Mouse (Mus musculus) heart, embryonic 14.5 days (tissue): ENCODE measurements around the gene Camta1. TPM values are rescaled to one million over a fixed set of nuclear protein-coding genes. Genes with fewer than 3 reads are reported as not detected.
"Not testable (repeated sequence)": the region's sequence is repeated elsewhere in the genome, so short reads cannot be mapped to it uniquely, and the experiment has no call there.

Source experiments
- ATAC-seq: fragments of 200-750 bp; cut with Nextera tagmentation; 2 replicates; pipeline ENCODE4 v1.8.0; 2017; ENCODE audit warnings: low read depth, moderate TSS enrichment; ENCODE audit not compliant: insufficient number of reproducible peaks, insufficient read depth, low FRiP score
- H3K27ac ChIP-seq, 2 experiments: fragments of 200-500 bp in 1 of 2; fragments of 300-500 bp in 1 of 2; sonication (generic) in 1 of 2; replicated peaks in 1 of 2; 2 replicates each; pipeline ENCODE4 v1.5.1; 2012 to 2014; ENCODE audit warnings: low read depth in 2 of 2, low read length in 2 of 2, control low read depth in 1 of 2, mild to moderate bottlenecking in 1 of 2, mixed read lengths in 1 of 2; ENCODE audit not compliant: control insufficient read depth in 1 of 2, insufficient read depth in 1 of 2
- H3K27me3 ChIP-seq: fragments of 300-500 bp; sonication (generic); 2 replicates; pipeline ENCODE4 v1.6.1; 2014; ENCODE audit warnings: mild to moderate bottlenecking, low read length, control low read depth; ENCODE audit not compliant: control insufficient read depth, insufficient read depth
- H3K36me3 ChIP-seq: fragments of 300-500 bp; sonication (generic); 2 replicates; pipeline ENCODE4 v1.6.1; 2014; ENCODE audit warnings: mild to moderate bottlenecking, control low read depth, low read length, mixed read lengths; ENCODE audit not compliant: control insufficient read depth, insufficient read depth
- H3K4me1 ChIP-seq, 2 experiments: fragments of 200-500 bp in 1 of 2; fragments of 300-500 bp in 1 of 2; sonication (generic) in 1 of 2; 2 replicates each; pipeline ENCODE4 v1.6.1; 2012 to 2014; ENCODE audit warnings: low read length in 2 of 2, control low read depth in 1 of 2, mixed read lengths in 1 of 2; ENCODE audit not compliant: control insufficient read depth in 2 of 2, insufficient read depth in 2 of 2
- H3K4me2 ChIP-seq: fragments of 300-500 bp; sonication (generic); 2 replicates; pipeline ENCODE4 v1.6.1; 2014; ENCODE audit warnings: mild to moderate bottlenecking, low read length
- H3K4me3 ChIP-seq, 2 experiments: fragments of 200-500 bp in 1 of 2; fragments of 300-500 bp in 1 of 2; sonication (generic) in 1 of 2; 2 replicates each; pipeline ENCODE4 v1.5.1; 2012 to 2014; ENCODE audit warnings: low read length in 2 of 2, mild to moderate bottlenecking in 2 of 2, control low read depth in 1 of 2, low read depth in 1 of 2, moderate library complexity in 1 of 2; ENCODE audit not compliant: control insufficient read depth in 1 of 2, insufficient read depth in 1 of 2
- H3K9ac ChIP-seq: fragments of 300-500 bp; sonication (generic); 2 replicates; pipeline ENCODE4 v1.6.1; 2014; ENCODE audit warnings: mild to moderate bottlenecking, low read length
- H3K9me3 ChIP-seq: fragments of 300-500 bp; sonication (generic); 2 replicates; pipeline ENCODE4 v1.6.1; 2016; ENCODE audit warnings: low read length, control low read depth; ENCODE audit not compliant: control insufficient read depth
- WGBS: fragments of 180-500 bp; shearing (Covaris S2); extraction: QIAGEN DNeasy Blood & Tissue Kit; methylation state at CpG from one replicate; pipeline ENCODE4 v1.1.7; 2014; 5-methylcytosine and 5-hydroxymethylcytosine counted together
- polyA plus RNA-seq: library from polyadenylated mRNA; unstranded; fragments of >200 nt; fragmentation: Nextera tagmentation; extraction: Ambion mirVana; gene quantifications from 2 replicates; pipeline ENCODE4 v1.2.1, GENCODE M21; 2014

Gene Camta1
- polyA plus RNA-seq, 1 experiment from 2014 or later = 150 TPM

DNA sequence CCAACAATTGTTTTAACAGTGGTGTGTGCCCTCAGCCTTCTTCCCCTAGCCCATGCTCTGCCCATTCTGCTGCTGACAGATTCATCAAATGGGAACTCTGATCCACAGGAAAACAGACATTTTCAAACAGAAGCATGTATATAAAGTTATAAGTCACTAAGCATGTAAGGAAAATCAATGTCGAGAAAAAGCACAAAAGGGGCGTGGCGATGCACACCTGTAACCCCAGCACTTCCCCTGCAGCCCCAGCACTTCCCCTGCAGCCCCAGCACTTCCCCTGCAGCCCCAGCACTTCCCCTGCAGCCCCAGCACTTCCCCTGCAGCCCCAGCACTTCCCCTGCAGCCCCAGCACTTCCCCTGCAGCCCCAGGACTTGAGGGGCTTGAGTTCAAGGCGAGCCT is 987.3 kb downstream of the Camta1 start:
- H3K4me2 ChIP-seq, H3K4me3 ChIP-seq, H3K9ac ChIP-seq, H3K27me3 ChIP-seq, H3K27ac ChIP-seq, H3K36me3 ChIP-seq, ATAC-seq: not testable (repeated sequence)
- Histone ChIP-seq H3K9me3 (peaks cover 14% of the 10 kb centered on the region), H3K4me1 (peaks cover 24% of the 10 kb centered on the region in 2 experiments)
- WGBS = 82% methylated on average over 4 of the region's 4 CpGs

GRCm38 (mm10) chr4:150872681-150873080 is 989.0 kb downstream of the Camta1 start:
- Histone ChIP-seq H3K4me1 (peaks cover 25 to 26% of the 10 kb centered on the region in 2 experiments), H3K4me3 (no peak overlapping the region), H3K27me3 (no peaks in the 10 kb centered on the region), H3K36me3 (peaks cover 11% of the 10 kb centered on the region), H3K9me3 (no peaks in the 10 kb centered on the region), H3K9ac (peak overlapping the region; percentile 2; the same call in 1 of the 2 replicates), H3K4me2 (no peak overlapping the region), H3K27ac (peak overlapping the region in 1 of 2 experiments; percentile 58; a peak in 1 of 4 replicates)
- 71% methylated on average over 8 of the region's 8 CpGs for WGBS
- ATAC-seq = no peak

DNA sequence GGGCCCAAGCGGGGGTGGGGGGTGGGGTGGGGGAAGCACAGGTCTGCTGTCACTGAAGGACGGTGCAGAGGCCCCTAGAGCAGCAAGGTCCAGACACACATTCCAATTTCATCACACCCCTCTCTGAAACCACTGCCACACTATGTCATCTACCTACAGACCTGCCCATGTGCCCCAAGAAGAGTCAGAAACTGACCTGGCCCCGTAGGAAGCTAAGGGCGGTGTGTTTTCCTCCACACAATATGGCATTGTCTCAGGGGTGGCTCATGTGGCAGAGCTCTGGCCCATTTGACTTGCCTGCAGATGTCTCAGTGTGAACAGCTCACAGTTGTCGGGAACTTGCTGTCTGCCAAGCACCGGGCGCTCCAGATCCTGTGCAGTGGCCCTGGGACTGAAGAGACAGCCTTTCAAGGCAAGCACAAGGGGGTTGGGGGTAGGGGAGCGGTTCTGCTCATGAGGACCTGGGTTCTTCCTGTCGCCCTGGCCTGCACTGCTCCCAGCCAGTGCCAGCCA is 989.5 kb downstream of the Camta1 start:
- Histone ChIP-seq H3K27ac (peak overlapping the region; percentile 21 to 58; a peak in 3 of 4 replicates), H3K27me3 (no peaks in the 10 kb centered on the region), H3K4me1 (peaks cover 25 to 26% of the 10 kb centered on the region in 2 experiments), H3K4me3 (no peak overlapping the region), H3K4me2 (no peak overlapping the region), H3K9ac (peak overlapping the region; percentile 2; the same call in 1 of the 2 replicates), H3K9me3 (no peaks in the 10 kb centered on the region), H3K36me3 (peaks cover 16% of the 10 kb centered on the region)
- WGBS = 36% methylated on average over 9 of the region's 9 CpGs
- ATAC-seq = no peak

DNA sequence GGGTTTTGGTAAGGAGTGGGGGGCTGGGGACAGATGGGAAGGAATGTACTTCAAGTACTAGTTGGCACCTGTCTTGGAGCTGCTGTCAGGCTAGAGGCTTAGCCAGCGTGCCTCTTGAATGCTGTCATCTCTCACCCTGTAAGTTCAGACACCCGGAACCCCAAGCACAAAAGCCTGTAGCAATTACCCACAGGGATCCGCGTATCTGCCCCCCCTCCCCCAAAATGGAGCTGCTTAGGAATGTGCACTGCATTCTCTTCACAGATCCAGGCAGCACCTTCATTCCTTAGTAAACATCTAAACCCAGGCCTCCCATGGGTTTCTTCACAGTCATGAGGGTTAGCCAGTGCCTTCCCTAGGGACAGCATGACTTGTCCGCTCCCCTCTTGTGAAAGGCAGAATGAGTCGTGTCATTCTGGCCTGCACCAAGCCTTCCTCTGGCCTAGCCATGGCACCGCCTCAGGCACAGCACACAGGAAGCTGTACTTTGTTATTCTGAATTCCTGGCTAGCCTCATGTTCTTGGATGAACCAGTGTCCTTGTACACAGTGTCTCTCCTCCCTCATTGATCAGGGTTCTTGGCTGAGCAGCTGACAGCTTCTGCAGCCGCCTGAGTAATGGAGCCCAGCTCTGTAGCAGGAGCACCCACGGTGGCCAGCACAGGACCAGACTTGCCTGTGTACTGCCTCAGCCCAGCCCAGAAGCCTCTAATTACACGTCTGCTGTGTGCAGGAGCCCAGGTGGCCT is 990.1 kb downstream of the Camta1 start:
- H3K4me3 ChIP-seq = no peak overlapping the region
- H3K4me2 ChIP-seq = no peak overlapping the region
- peaks cover 22% of the 10 kb centered on the region for H3K36me3 ChIP-seq
- H3K4me1 ChIP-seq = peaks cover 25 to 26% of the 10 kb centered on the region in 2 experiments
- peak overlapping the region; percentile 9 to 58; a peak in 3 of 4 replicates for H3K27ac ChIP-seq
- WGBS = 22% methylated on average over 10 of the region's 10 CpGs
- H3K27me3 ChIP-seq = no peaks in the 10 kb centered on the region
- ATAC-seq = peak; percentile 37
- H3K9ac ChIP-seq = peak overlapping the region; percentile 2; the same call in 1 of the 2 replicates
- no peaks in the 10 kb centered on the region for H3K9me3 ChIP-seq

GRCm38 (mm10) chr4:150870963-150871391 is 990.7 kb downstream of the Camta1 start:
- H3K9ac ChIP-seq = no peak overlapping the region
- no peak for ATAC-seq
- H3K4me2 ChIP-seq = no peak overlapping the region

DNA sequence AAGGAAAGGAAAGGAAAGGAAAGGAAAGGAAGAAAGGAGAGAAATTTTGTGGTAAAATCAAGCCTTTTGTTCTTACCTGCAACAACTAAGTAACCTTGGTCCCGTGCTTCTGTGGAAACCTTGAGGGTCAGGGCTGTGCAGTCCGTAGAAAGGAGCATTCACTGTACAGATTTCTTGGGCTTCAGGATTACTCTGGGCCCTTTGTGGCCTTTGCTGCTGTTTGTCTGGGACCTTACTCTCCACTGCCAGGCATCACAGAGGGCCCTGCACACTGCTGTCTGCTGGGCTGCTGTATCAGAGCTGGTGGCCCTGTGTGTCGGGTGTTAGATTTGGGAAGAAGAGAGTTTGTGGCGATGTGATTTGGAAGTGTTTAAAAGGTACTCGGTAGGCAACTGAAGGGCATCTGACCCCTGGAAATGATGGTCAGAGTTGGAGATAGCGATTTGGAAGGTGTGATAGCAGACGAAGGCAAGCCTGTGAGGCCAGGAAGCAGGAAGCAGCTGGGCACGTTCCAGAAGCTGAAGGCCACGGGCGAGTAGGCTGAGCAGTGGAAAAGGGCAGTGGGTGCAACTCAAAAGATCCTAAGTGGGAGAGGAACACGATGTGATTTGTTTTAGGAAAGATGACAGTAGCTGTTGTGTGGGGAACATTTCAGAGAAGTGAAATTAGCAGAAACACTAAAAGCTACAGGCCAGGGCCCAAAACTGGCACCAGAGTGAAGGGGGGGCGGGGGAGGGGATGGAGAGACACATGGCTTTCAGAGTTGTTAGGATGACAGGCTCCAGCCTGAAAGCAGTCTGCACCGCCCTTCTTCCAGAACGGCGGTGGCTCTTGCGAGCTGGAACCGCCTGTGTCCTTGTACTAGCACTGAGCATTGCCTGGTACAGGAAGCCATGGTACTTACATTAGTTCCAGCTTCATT is 992.1 kb downstream of the Camta1 start:
- no peak overlapping the region for H3K27ac ChIP-seq
- no peaks in the 10 kb centered on the region for H3K27me3 ChIP-seq
- H3K9me3 ChIP-seq = no peaks in the 10 kb centered on the region
- peak overlapping the region; percentile 38; the same call in 1 of the 2 replicates for H3K9ac ChIP-seq
- WGBS = 59% methylated on average over 17 of the region's 17 CpGs
- H3K4me2 ChIP-seq = no peak overlapping the region
- H3K4me3 ChIP-seq = no peak overlapping the region
- H3K36me3 ChIP-seq = peaks cover 35% of the 10 kb centered on the region
- ATAC-seq = no peak
- peaks cover 25 to 26% of the 10 kb centered on the region in 2 experiments for H3K4me1 ChIP-seq

More at GRCm38 (mm10) chr4:150870963-150871391, 990.7 kb downstream of the Camta1 start:
- H3K27me3 ChIP-seq = no peaks in the 10 kb centered on the region
- H3K27ac ChIP-seq = no peak overlapping the region
- no peak overlapping the region for H3K4me3 ChIP-seq
- H3K9me3 ChIP-seq = no peaks in the 10 kb centered on the region
- 73% methylated on average over 13 of the region's 13 CpGs for WGBS
- peaks cover 25 to 26% of the 10 kb centered on the region in 2 experiments for H3K4me1 ChIP-seq
- H3K36me3 ChIP-seq = peaks cover 28% of the 10 kb centered on the region

GRCm38 (mm10) chr4:150868859-150869258 is 992.8 kb downstream of the Camta1 start:
- H3K4me2 ChIP-seq = no peak overlapping the region
- H3K27ac ChIP-seq = no peak overlapping the region
- WGBS = 67% methylated on average over 2 of the region's 2 CpGs
- H3K4me3 ChIP-seq = no peak overlapping the region
- H3K36me3 ChIP-seq = peaks cover 35% of the 10 kb centered on the region
- no peaks in the 10 kb centered on the region for H3K27me3 ChIP-seq
- no peak overlapping the region for H3K9ac ChIP-seq
- peaks cover 25 to 26% of the 10 kb centered on the region in 2 experiments for H3K4me1 ChIP-seq
- H3K9me3 ChIP-seq = no peaks in the 10 kb centered on the region
- ATAC-seq = no peak
